Mouse (Mus musculus): ENCODE results near the gene Tomm40l.

Gene Tomm40l

GRCm38 (mm10) chr1:171222238-171223155, at the start of gene Tomm40l:
TSS of gene Tomm40l (minus strand) at chr1:171222514.
- DNase-seq (ENCODE audit: low spot score in 2 of 2), result peak; percentile 94 to 96

- no peak for DNase-seq (ENCODE audit: low spot score in 2 of 2)
Observed at GRCm38 (mm10) chr1:171272086-171272485, 49.8 kb upstream of the Tomm40l start.

GRCm38 (mm10) chr1:171271622-171272021, 49.3 kb upstream of the Tomm40l start:
- no peak for DNase-seq (ENCODE audit: low spot score in 2 of 2)

- DNase-seq (ENCODE audit: low spot score in 2 of 2), result no peak
Observed at GRCm38 (mm10) chr1:171271196-171271595, 48.9 kb upstream of the Tomm40l start.

- DNase-seq (ENCODE audit: low spot score in 2 of 2), result no peak
Observed at GRCm38 (mm10) chr1:171270573-171270900, 48.2 kb upstream of the Tomm40l start.

- DNase-seq (ENCODE audit: low spot score in 2 of 2), result peak; percentile 96
Observed at GRCm38 (mm10) chr1:171269848-171270572, 47.7 kb upstream of the Tomm40l start, which contains the start of gene B4galt3. TSS of gene B4galt3 (plus strand) at chr1:171270328.

- DNase-seq (ENCODE audit: low spot score in 2 of 2), result no peak
Observed at GRCm38 (mm10) chr1:171268341-171268740, 46.0 kb upstream of the Tomm40l start.

- no peak for DNase-seq (ENCODE audit: low spot score in 2 of 2)
Observed at GRCm38 (mm10) chr1:171265971-171266744, 43.8 kb upstream of the Tomm40l start.

GRCm38 (mm10) chr1:171263666-171264461, 41.5 kb upstream of the Tomm40l start:
- no peak for DNase-seq (ENCODE audit: low spot score in 2 of 2)

GRCm38 (mm10) chr1:171263185-171263611, 40.9 kb upstream of the Tomm40l start:
- peak in 1 of 2 experiments; percentile 50 for DNase-seq (ENCODE audit: low spot score in 2 of 2)

GRCm38 (mm10) chr1:171262594-171263130, 40.3 kb upstream of the Tomm40l start:
- DNase-seq (ENCODE audit: low spot score in 2 of 2), result peak; percentile 85 to 87

GRCm38 (mm10) chr1:171260316-171260715, 38.0 kb upstream of the Tomm40l start:
- no peak for DNase-seq (ENCODE audit: low spot score in 2 of 2)

- no peak for DNase-seq (ENCODE audit: low spot score in 2 of 2)
Observed at GRCm38 (mm10) chr1:171258921-171259320, 36.6 kb upstream of the Tomm40l start.

- no peak for DNase-seq (ENCODE audit: low spot score in 2 of 2)
Observed at GRCm38 (mm10) chr1:171257781-171258180, 35.5 kb upstream of the Tomm40l start.

- peak; percentile 72 to 77 for DNase-seq (ENCODE audit: low spot score in 2 of 2)
Observed at GRCm38 (mm10) chr1:171256937-171257548, 34.7 kb upstream of the Tomm40l start.

- no peak for DNase-seq (ENCODE audit: low spot score in 2 of 2)
Observed at GRCm38 (mm10) chr1:171256095-171256818, 33.9 kb upstream of the Tomm40l start.

GRCm38 (mm10) chr1:171252415-171252814, 30.1 kb upstream of the Tomm40l start:
- DNase-seq (ENCODE audit: low spot score in 2 of 2), result no peak

- DNase-seq (ENCODE audit: low spot score in 2 of 2), result no peak
Observed at GRCm38 (mm10) chr1:171251594-171252324, 29.4 kb upstream of the Tomm40l start.
